Mouse (Mus musculus) heart, embryonic 14.5 days (tissue): Measurements from ENCODE around the gene Slc47a1. TPM values are rescaled to one million over a fixed set of nuclear protein-coding genes. Genes with fewer than 3 reads are reported as not detected.
"Not testable (repeated sequence)": the region's sequence is repeated elsewhere in the genome, so short reads cannot be mapped to it uniquely, and the experiment has no call there.

Experiments
- ATAC-seq: fragments of 200-750 bp; cut with Nextera tagmentation; 2 replicates; pipeline ENCODE4 v1.8.0; 2017; ENCODE audit warnings: low read depth, moderate TSS enrichment; ENCODE audit not compliant: insufficient number of reproducible peaks, insufficient read depth, low FRiP score
- H3K27ac ChIP-seq, 2 experiments: fragments of 200-500 bp in 1 of 2; fragments of 300-500 bp in 1 of 2; sonication (generic) in 1 of 2; replicated peaks in 1 of 2; 2 replicates each; pipeline ENCODE4 v1.5.1; 2012 to 2014; ENCODE audit warnings: low read depth in 2 of 2, low read length in 2 of 2, control low read depth in 1 of 2, mild to moderate bottlenecking in 1 of 2, mixed read lengths in 1 of 2; ENCODE audit not compliant: control insufficient read depth in 1 of 2, insufficient read depth in 1 of 2
- H3K27me3 ChIP-seq: fragments of 300-500 bp; sonication (generic); 2 replicates; pipeline ENCODE4 v1.6.1; 2014; ENCODE audit warnings: mild to moderate bottlenecking, low read length, control low read depth; ENCODE audit not compliant: control insufficient read depth, insufficient read depth
- H3K36me3 ChIP-seq: fragments of 300-500 bp; sonication (generic); 2 replicates; pipeline ENCODE4 v1.6.1; 2014; ENCODE audit warnings: mild to moderate bottlenecking, control low read depth, low read length, mixed read lengths; ENCODE audit not compliant: control insufficient read depth, insufficient read depth
- H3K4me1 ChIP-seq, 2 experiments: fragments of 200-500 bp in 1 of 2; fragments of 300-500 bp in 1 of 2; sonication (generic) in 1 of 2; 2 replicates each; pipeline ENCODE4 v1.6.1; 2012 to 2014; ENCODE audit warnings: low read length in 2 of 2, control low read depth in 1 of 2, mixed read lengths in 1 of 2; ENCODE audit not compliant: control insufficient read depth in 2 of 2, insufficient read depth in 2 of 2
- H3K4me2 ChIP-seq: fragments of 300-500 bp; sonication (generic); 2 replicates; pipeline ENCODE4 v1.6.1; 2014; ENCODE audit warnings: mild to moderate bottlenecking, low read length
- H3K4me3 ChIP-seq, 2 experiments: fragments of 200-500 bp in 1 of 2; fragments of 300-500 bp in 1 of 2; sonication (generic) in 1 of 2; 2 replicates each; pipeline ENCODE4 v1.5.1; 2012 to 2014; ENCODE audit warnings: low read length in 2 of 2, mild to moderate bottlenecking in 2 of 2, control low read depth in 1 of 2, low read depth in 1 of 2, moderate library complexity in 1 of 2; ENCODE audit not compliant: control insufficient read depth in 1 of 2, insufficient read depth in 1 of 2
- H3K9ac ChIP-seq: fragments of 300-500 bp; sonication (generic); 2 replicates; pipeline ENCODE4 v1.6.1; 2014; ENCODE audit warnings: mild to moderate bottlenecking, low read length
- H3K9me3 ChIP-seq: fragments of 300-500 bp; sonication (generic); 2 replicates; pipeline ENCODE4 v1.6.1; 2016; ENCODE audit warnings: low read length, control low read depth; ENCODE audit not compliant: control insufficient read depth
- WGBS: fragments of 180-500 bp; shearing (Covaris S2); extraction: QIAGEN DNeasy Blood & Tissue Kit; methylation state at CpG from one replicate; pipeline ENCODE4 v1.1.7; 2014; 5-methylcytosine and 5-hydroxymethylcytosine counted together
- polyA plus RNA-seq: library from polyadenylated mRNA; unstranded; fragments of >200 nt; fragmentation: Nextera tagmentation; extraction: Ambion mirVana; gene quantifications from 2 replicates; pipeline ENCODE4 v1.2.1, GENCODE M21; 2014

The Slc47a1 gene
- polyA plus RNA-seq, 1 experiment from 2014 or later, result 25.3 TPM

DNA sequence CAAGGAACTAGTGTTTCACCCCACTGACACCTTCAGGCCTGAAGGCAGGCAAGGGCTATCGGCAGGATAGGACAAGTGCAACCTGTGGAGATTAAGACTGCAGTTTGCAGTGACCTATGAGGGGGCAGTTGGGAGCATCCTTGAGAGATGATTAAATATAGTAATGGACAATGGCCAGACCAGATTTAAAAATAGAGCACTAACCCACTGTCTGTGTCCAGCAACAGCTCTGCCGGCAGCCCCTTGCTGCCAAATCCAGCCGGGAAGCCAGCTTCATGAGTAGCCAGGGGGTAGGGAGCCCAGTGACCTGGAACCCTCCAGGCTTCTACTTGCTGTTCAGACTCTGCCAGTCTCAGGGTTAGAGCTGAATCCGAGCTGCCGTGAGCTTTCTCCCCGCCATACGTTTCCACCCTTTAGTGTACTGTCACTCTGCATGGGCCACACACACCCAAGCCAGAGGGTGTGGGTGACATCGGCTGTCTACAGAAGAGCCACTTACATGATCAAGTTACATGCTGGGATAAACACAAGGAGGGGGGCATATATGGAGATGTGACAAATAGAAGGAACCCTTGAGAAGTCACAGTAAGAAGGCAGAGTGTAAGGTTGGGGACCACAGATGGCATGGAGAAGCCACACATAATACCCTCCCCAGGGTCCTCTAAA lies 22.7 kb upstream of the Slc47a1 start:
- peaks cover 5 to 16% of the 10 kb centered on the region in 2 experiments for H3K4me1 ChIP-seq
- H3K27me3 ChIP-seq, result no peaks in the 10 kb centered on the region
- ATAC-seq, result peak; percentile 47; the same call in 1 of the 2 replicates
- H3K27ac ChIP-seq, result peak overlapping the region; percentile 61 to 84
- H3K4me3 ChIP-seq, result no peak overlapping the region
- no peaks in the 10 kb centered on the region for H3K9me3 ChIP-seq
- no peaks in the 10 kb centered on the region for H3K36me3 ChIP-seq
- H3K9ac ChIP-seq, result peak overlapping the region; percentile 14; the same call in 1 of the 2 replicates
- 30% methylated on average over 8 of the region's 8 CpGs for WGBS
- peak overlapping the region; percentile 50 for H3K4me2 ChIP-seq

DNA sequence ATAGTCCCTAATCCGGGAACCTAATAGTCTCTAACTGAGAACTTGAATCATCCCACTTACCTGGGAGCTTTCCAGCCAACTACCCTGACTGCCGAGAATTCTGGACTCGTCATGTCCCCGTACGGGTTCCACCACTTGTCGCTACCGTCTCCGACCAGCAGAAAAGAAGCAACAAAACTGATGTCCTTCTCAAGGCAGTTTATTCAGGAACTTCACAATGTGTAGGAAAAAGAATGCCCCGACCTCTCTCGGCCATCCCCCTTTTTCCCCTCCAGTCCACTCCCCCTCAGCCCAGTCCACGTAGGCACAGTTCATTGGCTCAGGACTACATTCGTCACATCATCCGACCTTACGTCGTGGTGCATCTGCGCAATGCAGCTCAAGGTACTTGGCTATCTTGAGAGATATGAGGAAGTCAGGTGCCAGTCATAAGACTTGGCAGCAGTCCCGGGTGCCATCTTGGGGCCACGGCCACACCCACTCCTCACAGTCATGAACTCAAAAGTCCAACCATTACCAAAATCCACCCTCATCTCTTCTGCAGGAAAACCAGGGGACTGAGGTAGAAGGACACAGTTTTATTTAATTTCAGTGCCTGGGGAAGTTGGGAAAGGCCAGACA lies 19.4 kb upstream of the Slc47a1 start:
- not testable (repeated sequence) for H3K9ac ChIP-seq, H3K36me3 ChIP-seq, H3K27ac ChIP-seq, H3K27me3 ChIP-seq, H3K4me3 ChIP-seq, ATAC-seq, H3K9me3 ChIP-seq, H3K4me2 ChIP-seq
- peaks cover 5 to 16% of the 10 kb centered on the region in 2 experiments for H3K4me1 ChIP-seq
- WGBS, result 92% methylated on average over 17 of the region's 18 CpGs

DNA sequence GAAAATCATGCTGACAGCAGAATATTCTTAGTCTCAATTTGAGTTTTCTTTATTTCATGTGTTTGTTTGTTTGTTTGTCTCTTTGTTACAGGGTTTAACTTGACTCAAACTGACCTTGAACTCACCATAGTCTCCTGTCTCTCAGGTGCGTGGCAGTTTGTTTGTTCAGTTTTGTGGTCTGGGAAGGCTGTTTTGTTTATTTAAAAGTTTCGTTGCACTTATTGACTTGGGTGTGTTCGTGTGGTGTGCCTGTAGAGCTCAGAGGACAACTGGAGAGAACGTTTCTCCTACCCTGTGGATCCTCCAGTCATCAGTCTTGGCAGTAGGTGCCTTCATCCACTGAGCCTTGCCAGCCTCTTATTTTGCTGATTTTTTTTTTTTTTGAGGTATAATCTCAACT lies 10.8 kb upstream of the Slc47a1 start:
- H3K4me3 ChIP-seq, result no peak overlapping the region
- H3K27me3 ChIP-seq, result no peaks in the 10 kb centered on the region
- ATAC-seq, result no peak
- H3K36me3 ChIP-seq, result no peaks in the 10 kb centered on the region
- H3K9ac ChIP-seq, result no peak overlapping the region
- WGBS, result 72% methylated on average over 4 of the region's 4 CpGs
- H3K27ac ChIP-seq, result no peak overlapping the region
- H3K9me3 ChIP-seq, result 0 out of 2 replicates have a peak, but pooled peaks cover 2% of the 10 kb centered on the region
- no peaks in the 10 kb centered on the region for H3K4me1 ChIP-seq
- no peak overlapping the region for H3K4me2 ChIP-seq

DNA sequence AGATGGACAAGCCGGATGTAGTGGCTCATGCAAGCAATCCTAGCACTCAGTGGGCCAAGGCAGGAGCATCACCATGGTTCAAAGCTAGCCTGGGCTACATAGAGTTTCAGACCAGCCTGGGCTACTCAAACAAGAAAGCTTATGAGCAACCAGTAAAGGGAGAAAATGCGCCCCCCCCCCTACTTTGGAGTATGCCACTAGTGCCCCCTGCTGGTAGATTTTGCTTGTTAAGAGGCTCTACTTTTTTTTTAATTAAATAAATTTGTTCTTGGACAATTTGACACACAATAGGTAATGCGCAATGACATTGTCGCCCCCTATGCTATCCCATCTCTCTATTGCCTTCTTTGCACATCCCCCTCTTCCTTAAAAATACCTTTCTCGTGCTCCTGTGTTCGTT lies 9.9 kb upstream of the Slc47a1 start:
- no peak overlapping the region for H3K4me2 ChIP-seq
- H3K27ac ChIP-seq, result no peak overlapping the region
- ATAC-seq, result no peak
- WGBS, result 58% methylated on average over 6 of the region's 6 CpGs
- no peak overlapping the region for H3K4me3 ChIP-seq
- 0 out of 2 replicates have a peak, but pooled peaks cover 2% of the 10 kb centered on the region for H3K9me3 ChIP-seq
- no peaks in the 10 kb centered on the region for H3K36me3 ChIP-seq
- H3K4me1 ChIP-seq, result no peaks in the 10 kb centered on the region
- no peaks in the 10 kb centered on the region for H3K27me3 ChIP-seq
- H3K9ac ChIP-seq, result no peak overlapping the region

DNA sequence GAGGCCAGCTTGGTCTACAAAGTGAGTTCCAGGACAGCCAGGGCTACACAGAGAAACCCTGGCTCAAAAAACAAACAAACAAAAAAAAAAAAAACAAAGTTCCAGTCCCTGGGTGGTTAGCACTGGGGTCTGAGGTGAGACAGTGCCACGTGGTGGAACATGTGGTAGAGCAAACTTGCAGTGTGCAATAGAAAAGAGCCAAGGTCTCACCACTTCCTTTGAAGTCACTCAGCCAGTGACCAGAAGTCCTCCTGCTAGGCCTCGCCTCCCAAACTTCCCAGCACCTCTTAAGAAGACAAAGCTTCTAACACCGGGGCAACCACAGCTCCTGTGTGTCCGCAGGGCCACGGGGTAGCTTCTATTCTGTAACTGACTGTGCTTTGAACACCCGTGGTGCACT lies 9.1 kb upstream of the Slc47a1 start:
- 0 out of 2 replicates have a peak, but pooled peaks cover 2% of the 10 kb centered on the region for H3K9me3 ChIP-seq
- ATAC-seq, result no peak
- H3K4me1 ChIP-seq, result no peaks in the 10 kb centered on the region
- H3K4me3 ChIP-seq, result no peak overlapping the region
- no peak overlapping the region for H3K9ac ChIP-seq
- H3K36me3 ChIP-seq, result no peaks in the 10 kb centered on the region
- H3K27ac ChIP-seq, result no peak overlapping the region
- 64% methylated on average over 6 of the region's 6 CpGs for WGBS
- no peak overlapping the region for H3K4me2 ChIP-seq
- no peaks in the 10 kb centered on the region for H3K27me3 ChIP-seq

DNA sequence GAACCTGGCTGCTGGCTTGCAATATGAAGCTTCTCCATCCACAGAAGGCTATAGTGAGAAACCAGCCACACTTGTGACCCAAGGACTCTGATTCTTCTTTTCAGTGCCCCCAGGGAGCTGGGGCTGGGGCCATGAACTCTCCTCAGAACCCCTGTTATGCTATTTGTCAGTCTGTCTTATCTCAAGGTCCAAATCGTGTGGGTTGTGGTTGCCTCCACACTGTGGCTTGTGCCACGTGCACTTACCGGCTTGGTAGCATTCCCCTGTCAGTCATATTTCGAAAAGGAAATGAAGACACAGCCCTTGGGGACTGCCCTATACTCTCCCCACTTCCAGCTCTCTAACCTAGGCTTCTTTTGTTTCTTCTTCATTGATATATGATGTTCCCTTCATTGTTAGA lies 7.6 kb upstream of the Slc47a1 start:
- no peaks in the 10 kb centered on the region for H3K36me3 ChIP-seq
- H3K27me3 ChIP-seq, result no peaks in the 10 kb centered on the region
- no peak overlapping the region for H3K4me2 ChIP-seq
- ATAC-seq, result no peak
- H3K9me3 ChIP-seq, result no peaks in the 10 kb centered on the region
- H3K9ac ChIP-seq, result no peak overlapping the region
- WGBS, result 60% methylated on average over 4 of the region's 4 CpGs
- H3K27ac ChIP-seq, result no peak overlapping the region
- H3K4me1 ChIP-seq, result no peaks in the 10 kb centered on the region
- H3K4me3 ChIP-seq, result no peak overlapping the region

DNA sequence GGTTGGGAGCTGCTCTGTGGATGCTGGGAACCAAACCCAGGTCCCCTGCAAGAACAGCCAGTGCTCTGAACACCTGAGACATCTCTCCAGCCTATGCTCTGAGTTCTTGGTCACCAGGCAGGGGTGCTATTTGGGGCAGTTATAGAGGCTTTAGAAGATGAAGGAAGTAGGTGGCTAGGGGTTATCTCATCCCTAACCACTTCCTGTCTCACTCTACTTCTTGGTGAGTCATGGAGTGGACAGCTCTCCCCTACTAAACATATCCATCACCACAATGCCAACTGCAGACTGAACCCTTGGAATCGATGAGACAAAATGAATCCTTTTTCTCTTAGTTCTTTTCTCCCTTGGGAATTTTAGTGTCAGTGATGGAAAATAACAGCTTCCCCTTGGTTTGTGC lies 3.1 kb upstream of the Slc47a1 start:
- ATAC-seq, result no peak
- H3K4me2 ChIP-seq, result no peak overlapping the region
- H3K4me3 ChIP-seq, result no peak overlapping the region
- no peaks in the 10 kb centered on the region for H3K9me3 ChIP-seq
- WGBS, result 94% methylated on average over 1 of the region's 1 CpGs
- H3K27me3 ChIP-seq, result peaks cover 14% of the 10 kb centered on the region
- H3K36me3 ChIP-seq, result no peaks in the 10 kb centered on the region
- no peak overlapping the region for H3K9ac ChIP-seq
- H3K4me1 ChIP-seq, result peaks cover 11 to 13% of the 10 kb centered on the region in 2 experiments; a peak in 3 of 4 replicates
- no peak overlapping the region for H3K27ac ChIP-seq
